Mouse (Mus musculus): ENCODE data around the gene Acp1.

Acp1 gene

GRCm38 (mm10) chr12:30911261-30912047 is at the start of gene Acp1, which contains the start of gene Sh3yl1:
TSS of gene Acp1 (minus strand) at chr12:30911589.
TSS of gene Sh3yl1 (plus strand) at chr12:30911668.
- in situ Hi-C loops (cut with MboI; ENCODE audit: unreplicated experiment in 2 of 2) = loop anchor here in 1 of 2 experiments (10.0 to 25.0 kb wide), 2 partner anchors 327 to 1301 kb away; partner anchors contain the start of genes Pik3cg and Tmem18

DNA sequence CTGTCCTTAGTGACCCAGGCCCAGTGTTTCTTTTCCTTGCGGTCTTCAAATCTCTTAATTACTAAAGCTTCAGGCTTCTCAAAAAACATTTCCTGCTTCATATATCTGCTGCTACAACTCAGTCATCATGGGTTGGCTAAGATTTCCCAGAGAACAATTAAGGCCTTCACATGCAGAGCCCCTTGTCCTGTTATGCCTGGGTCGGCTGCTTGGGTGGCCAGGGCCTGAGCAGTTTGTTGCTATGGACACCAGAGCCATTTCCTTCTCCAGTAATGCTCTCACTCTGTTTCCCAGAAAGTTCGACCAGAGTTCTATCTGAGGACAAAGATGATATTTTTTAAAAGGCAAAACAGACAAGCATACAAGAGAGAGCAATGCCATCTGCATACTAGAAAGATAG is 32.8 kb upstream of the Acp1 start:
- in situ Hi-C loops (cut with MboI; ENCODE audit: unreplicated experiment in 2 of 2) = no loop called here

DNA sequence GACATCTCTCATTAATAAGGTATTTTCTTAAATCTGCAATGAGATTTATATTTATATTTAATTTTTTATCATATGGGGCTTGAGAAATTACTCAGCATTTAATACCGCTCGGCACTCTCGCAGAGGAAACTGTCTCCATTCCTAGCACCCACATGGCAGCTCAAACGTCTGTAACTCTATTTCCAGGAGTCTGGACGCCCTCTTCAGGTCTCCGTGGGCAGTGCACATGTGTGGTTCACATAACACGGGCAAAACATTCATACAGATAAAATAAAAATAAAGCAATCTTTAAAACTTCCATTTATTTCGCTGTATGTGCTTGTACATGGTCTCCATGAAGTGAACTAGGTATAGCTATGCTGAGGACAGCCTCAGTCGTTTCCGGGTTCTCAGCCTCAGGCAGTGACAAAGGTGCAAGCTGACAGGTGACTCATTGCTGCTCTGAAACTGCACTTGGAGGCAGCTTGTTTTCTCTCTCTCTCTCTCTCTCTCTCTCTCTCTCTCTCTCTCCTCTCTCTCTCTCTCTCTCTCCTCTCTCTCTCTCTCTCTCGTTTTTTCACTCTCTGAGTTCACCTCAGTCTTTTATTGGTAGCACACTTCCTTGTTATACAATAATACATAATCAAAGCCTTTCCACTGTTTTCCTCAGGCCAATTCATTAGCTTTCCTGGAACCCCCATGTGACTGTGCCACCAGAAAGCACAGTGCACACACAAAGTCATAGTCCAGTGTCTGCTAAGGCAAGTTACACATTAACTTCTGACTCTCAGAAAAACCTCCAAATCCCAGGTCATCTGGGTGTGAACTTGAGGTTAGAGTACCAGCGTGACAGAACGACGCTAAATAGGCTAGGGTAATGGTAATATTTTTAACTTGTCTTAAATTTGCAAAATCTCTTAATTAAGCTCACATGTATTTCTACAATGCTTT is 31.9 kb upstream of the Acp1 start:
- in situ Hi-C loops (cut with MboI; ENCODE audit: unreplicated experiment in 2 of 2) = no loop called here

DNA sequence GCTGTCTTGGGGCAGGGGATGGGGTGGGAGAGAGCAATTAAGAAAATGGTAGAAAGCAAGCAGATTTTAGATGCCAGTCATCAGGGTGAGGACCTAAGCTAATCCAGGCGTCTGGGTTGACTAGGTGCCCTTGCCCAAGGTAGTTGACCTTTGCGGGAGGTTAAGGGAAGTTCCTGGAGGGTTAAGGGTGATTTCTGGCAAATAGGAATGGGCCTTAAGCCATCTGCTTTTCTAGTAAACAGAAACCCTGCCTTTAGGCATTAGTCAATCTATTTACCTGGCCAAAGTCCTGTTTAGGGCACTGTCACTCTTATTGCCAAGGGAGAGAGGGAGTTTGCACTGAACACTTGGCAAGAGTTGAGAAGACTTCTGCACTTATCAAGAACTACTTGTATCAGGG is 25.5 kb upstream of the Acp1 start:
- in situ Hi-C loops (cut with MboI; ENCODE audit: unreplicated experiment in 2 of 2) = no loop called here

DNA sequence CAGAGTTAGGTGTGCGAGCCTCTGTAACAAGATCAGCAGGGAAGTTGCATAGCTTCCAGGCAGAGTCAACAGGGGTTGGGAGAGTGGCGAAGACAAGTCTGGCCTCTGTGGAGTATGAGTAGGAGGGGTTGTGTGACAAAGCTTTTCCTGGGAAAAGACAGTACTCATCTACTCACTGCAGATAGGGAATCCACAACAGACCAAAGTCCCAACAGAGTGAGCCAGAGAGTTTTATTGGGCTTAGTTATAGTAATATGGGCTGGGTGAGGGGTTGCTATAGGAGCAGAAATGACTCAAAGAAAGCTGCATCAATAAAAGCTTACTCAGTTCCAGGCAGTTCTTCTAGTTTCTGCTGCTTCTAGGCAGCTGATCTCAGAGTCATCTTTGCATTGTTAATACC is 21.9 kb upstream of the Acp1 start:
- in situ Hi-C loops (cut with MboI; ENCODE audit: unreplicated experiment in 2 of 2) = no loop called here

DNA sequence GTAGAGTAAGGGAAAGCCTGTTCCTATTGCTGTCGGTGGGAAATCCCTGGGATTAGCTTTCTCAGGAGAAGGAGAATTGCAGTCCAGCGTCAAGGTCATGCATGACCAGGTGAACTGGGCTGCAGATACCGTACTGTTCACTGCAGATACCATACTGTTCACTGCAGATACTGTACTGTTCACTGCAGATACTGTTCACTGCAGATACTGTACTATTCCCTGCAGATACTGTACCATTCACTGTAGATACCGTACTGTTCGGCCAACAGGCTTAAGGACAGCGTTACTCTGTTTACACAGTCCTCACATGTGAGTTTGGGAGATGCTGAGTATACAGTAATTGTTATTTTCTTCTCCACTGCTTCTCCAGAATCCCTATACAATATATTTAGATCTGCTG is 16.8 kb upstream of the Acp1 start:
- in situ Hi-C loops (cut with MboI; ENCODE audit: unreplicated experiment in 2 of 2) = no loop called here

GRCm38 (mm10) chr12:30922401-30922800 is 11.0 kb upstream of the Acp1 start:
- in situ Hi-C loops (cut with MboI; ENCODE audit: unreplicated experiment in 2 of 2) = loop anchor here in 1 of 2 experiments (25.0 kb wide), 1 partner anchor 1290 kb away; the partner anchor contains the start of gene Pik3cg

GRCm38 (mm10) chr12:30912840-30913239 is 1.5 kb upstream of the Acp1 start:
- in situ Hi-C loops (cut with MboI; ENCODE audit: unreplicated experiment in 2 of 2) = loop anchor here in 1 of 2 experiments (10.0 to 25.0 kb wide), 2 partner anchors 328 to 1299 kb away; partner anchors contain the start of genes Pik3cg and Tmem18

- in situ Hi-C loops (cut with MboI; ENCODE audit: unreplicated experiment in 2 of 2) = loop anchor here in 1 of 2 experiments (10.0 to 25.0 kb wide), 2 partner anchors 327 to 1300 kb away; partner anchors contain the start of genes Pik3cg and Tmem18
These were observed 626 bp upstream of the Acp1 start for GRCm38 (mm10) chr12:30912048-30912381.

GRCm38 (mm10) chr12:30910860-30911259 is 529 bp downstream of the Acp1 start:
- in situ Hi-C loops (cut with MboI; ENCODE audit: unreplicated experiment in 2 of 2) = loop anchor here in 1 of 2 experiments (10.0 to 25.0 kb wide), 2 partner anchors 326 to 1301 kb away; partner anchors contain the start of genes Pik3cg and Tmem18

- in situ Hi-C loops (cut with MboI; ENCODE audit: unreplicated experiment in 2 of 2) = loop anchor here in 1 of 2 experiments (10.0 to 25.0 kb wide), 2 partner anchors 325 to 1302 kb away; partner anchors contain the start of genes Pik3cg and Tmem18
These were observed 1.5 kb downstream of the Acp1 start for GRCm38 (mm10) chr12:30909881-30910280.

GRCm38 (mm10) chr12:30908658-30909057 is 2.7 kb downstream of the Acp1 start:
- in situ Hi-C loops (cut with MboI; ENCODE audit: unreplicated experiment in 2 of 2) = loop anchor here in 1 of 2 experiments (25.0 kb wide), 1 partner anchor 1304 kb away; the partner anchor contains the start of gene Pik3cg

- in situ Hi-C loops (cut with MboI; ENCODE audit: unreplicated experiment in 2 of 2) = loop anchor here in 1 of 2 experiments (25.0 kb wide), 1 partner anchor 860 kb away; no protein-coding TSS in a partner anchor
These were observed 14.3 kb downstream of the Acp1 start for GRCm38 (mm10) chr12:30897039-30897438.

GRCm38 (mm10) chr12:30891438-30891837 is 20.0 kb downstream of the Acp1 start:
- in situ Hi-C loops (cut with MboI; ENCODE audit: unreplicated experiment in 2 of 2) = loop anchor here in 1 of 2 experiments (25.0 kb wide), 1 partner anchor 854 kb away; no protein-coding TSS in a partner anchor

DNA sequence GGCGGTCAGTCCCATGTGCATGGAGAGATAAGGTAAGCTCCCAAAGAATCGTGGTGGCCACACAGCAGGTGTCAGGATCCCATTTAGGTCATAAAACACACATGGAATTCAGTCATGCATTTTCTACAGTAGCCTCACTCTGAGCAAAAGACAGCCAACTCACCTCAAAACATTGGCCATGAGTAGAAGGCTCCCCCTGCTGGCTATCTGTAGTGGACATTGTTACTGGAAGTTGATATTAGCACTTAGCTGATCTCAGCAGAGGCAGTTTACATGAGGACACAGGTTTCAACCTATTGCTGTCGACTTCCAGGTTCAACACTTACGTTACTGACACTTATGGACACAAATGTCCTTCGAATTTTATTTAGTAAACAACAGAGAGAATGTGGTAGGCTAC is 21.3 kb downstream of the Acp1 start:
- in situ Hi-C loops (cut with MboI; ENCODE audit: unreplicated experiment in 2 of 2) = loop anchor here in 1 of 2 experiments (25.0 kb wide), 1 partner anchor 853 kb away; no protein-coding TSS in a partner anchor

DNA sequence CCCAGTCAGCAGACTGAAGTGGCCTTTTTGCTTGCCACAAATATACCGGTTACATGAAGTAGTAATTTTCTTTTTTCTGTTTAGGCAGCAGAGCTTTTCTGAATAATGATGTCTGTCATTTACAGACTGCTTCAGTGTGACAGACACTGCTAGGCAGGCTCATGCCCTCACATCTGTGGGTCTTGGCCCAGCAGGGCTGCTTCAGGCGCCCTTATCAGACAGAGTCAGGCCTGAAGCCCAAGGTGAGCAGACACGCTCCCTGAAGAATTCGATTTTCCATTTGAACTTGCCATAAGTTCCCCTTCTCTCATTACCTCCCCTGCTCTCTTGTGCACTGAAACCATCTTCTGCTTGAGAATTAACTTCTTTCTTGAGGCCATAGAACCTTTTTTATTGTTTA is 23.4 kb downstream of the Acp1 start:
- in situ Hi-C loops (cut with MboI; ENCODE audit: unreplicated experiment in 2 of 2) = loop anchor here (5.0 to 25.0 kb wide), 3 partner anchors 291 to 851 kb away; no protein-coding TSS in a partner anchor

DNA sequence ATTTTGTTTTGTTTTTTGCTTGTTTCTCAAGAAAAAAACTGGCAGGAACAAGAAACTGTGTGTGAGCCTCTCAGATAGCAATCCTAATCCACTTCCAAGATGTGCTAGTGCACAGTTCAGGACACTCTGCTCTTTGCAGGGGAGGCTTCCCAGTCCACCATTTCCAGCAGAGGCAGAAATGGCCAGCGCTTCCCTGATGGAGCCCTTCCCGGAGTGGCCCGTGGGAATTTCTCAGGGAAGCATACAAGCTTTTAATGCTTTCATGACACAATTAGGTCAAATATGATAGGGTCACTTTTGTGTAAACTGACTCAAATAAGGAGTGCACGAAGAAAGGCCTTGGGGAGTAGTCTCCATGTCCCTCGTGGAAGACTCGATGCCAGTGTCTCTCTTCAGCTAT is 25.5 kb downstream of the Acp1 start:
- in situ Hi-C loops (cut with MboI; ENCODE audit: unreplicated experiment in 2 of 2) = loop anchor here (5.0 to 25.0 kb wide), 3 partner anchors 289 to 849 kb away; no protein-coding TSS in a partner anchor

- in situ Hi-C loops (cut with MboI; ENCODE audit: unreplicated experiment in 2 of 2) = loop anchor here (5.0 to 25.0 kb wide), 3 partner anchors 287 to 847 kb away; no protein-coding TSS in a partner anchor
These were observed 26.7 kb downstream of the Acp1 start for GRCm38 (mm10) chr12:30884622-30885230.

- in situ Hi-C loops (cut with MboI; ENCODE audit: unreplicated experiment in 2 of 2) = loop anchor here (10.0 to 25.0 kb wide), 2 partner anchors 289 to 847 kb away; no protein-coding TSS in a partner anchor
These were observed 27.3 kb downstream of the Acp1 start, which contains the start of gene Alkal2 for GRCm38 (mm10) chr12:30883986-30884621. TSS of gene Alkal2 (plus strand) at chr12:30884322.
